Mouse (Mus musculus) mesoderm, embryonic 11.5 days (tissue): ENCODE data around the gene Heph.
"Not testable (repeated sequence)": the region's sequence is repeated elsewhere in the genome, so short reads cannot be mapped to it uniquely, and the experiment has no call there.

Source experiments
- DNase-seq: peaks from one replicate; pipeline ENCODE4 v3.0.0-alpha.2; 2012; ENCODE audit warnings: low read depth, low spot score

Heph gene

DNA sequence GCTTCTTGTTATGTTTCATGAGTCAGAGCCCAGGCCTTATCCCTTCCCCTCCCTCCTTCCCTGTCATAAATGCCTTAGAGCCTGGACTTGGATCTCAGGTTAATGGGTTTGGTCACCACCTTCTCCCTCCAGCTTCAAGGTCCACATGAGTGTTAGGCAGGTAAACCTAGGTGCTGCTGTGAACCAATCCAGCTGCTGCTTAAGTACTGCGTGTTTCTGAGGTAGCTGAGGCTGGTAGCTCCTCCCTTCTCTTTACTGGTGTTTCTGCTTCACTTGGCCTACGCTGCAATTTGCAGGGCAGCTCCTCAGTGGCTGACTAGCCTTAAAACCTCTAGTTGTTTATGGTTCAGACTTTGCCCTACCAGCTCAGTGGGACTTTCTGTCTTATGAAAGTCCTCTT, at the start of gene Heph:
Heph (plus strand) TSS at position 211 of the 400 bp plus-strand sequence.
- DNase-seq: no peak

DNA sequence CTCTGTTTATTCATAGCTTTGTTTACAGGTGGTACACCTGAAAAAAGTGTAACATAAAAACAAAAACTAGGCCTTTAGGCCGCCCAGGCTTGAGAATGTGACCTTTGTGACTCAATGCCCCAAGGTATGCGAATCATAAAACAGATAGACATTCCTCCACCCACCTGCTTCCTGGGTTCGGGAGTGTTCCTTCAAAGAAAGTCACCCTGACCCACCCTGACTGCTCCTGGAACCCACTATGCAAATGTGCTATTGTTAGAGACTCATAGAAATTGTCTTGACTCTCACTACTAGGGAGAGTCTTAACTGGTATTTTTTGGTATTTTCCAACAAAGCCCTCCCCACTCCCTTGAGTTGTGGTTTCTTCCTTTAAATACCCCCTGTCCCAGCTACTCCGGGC, 39.8 kb upstream of the Heph start:
- not testable (repeated sequence) for DNase-seq

DNA sequence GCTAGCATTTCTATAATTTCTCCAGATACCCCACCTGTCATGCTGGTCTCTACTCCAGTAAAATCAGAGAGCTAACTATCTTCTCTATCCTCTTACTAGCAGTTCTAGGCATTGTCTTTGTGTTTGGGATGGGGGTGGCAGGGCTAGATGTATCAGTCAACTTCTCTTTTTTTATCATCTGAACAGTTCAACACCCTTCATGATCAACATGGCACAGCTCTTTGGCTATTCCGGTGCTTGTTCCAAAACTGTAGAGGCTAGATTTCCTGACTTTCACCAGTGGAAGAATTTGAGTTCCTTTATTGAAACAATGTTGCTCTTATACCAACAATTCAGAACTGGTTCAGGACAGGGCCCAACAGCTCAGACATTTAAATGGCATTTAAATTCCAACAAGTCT, 38.2 kb upstream of the Heph start:
- no peak for DNase-seq

DNA sequence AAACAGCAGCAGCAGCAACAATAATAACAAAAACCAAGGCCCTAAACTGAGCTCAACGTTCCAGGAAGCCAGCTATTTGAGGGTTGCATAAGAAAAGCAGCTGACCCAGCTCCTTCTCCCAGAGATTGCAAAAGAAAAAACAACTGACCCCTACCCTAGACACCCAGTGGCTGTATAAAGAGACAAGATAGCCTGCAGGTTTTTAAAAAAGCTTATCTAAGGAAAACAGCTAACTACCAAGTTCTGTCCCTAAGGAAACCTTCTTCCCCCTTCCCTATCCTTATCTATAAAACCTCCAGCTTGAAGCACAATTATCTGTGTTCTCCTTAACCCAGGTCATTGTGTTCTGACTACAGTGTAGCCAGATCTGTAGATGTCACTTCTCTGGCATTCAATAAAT, 37.4 kb upstream of the Heph start:
- no peak for DNase-seq

DNA sequence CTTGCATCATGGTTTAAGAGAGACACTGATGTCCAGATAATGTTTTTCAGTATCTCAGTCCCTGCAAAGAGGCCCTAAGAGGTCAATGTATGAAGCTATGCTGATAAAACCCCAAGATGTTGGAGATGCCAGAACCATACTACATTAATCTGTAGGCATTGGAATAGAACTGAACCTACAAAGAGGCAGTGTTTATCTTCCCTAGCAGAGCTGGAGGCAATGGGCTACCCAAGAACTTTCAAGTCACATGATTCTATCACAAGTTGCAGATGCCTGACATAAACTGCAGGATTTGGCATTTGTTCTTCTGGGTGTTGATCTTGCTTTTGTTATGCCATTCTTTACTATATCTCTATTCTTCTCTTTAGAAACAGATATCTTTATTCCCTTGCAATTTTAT, 35.8 kb upstream of the Heph start:
- no peak for DNase-seq

DNA sequence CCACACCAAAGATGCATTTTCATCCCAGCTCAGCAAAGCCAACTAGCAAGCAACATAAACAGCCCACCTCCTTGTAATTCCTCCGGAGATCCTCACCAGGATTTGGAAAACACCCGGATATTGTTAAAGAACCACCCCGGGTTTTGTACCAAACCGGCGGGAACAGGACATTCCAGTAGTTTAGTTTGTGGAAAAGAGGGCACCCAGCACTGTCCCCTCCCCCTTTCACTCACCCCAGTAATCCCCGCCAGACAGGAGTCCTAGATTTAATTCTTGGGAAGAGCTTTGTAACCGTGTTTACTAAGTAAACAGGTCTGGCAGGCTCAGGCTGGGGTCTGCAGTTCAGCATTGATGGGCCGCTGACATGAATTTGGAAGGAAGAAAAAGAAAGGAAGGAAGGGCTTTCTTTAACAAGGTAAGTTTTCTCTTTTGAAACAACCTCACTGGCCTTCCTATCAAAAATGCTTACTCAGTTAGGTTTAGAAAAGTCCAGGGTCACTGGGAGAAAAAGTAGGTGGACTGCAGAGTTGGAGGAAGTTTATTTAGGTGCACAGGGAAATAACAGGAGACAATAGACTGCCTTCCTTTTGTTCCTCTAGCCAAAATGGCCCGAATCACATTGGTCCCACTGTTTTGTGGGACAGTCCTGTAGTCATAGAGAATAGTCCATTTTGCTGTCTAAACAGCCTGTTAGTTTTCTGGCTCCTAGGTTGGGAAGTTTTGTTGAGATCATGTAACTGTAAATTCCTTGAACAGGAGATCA, 1.2 kb downstream of the Heph start, which contains the start of gene Hsf3:
Hsf3 (minus strand) TSS at position 94 of the 763 bp plus-strand sequence.
- peak; percentile 61 for DNase-seq

DNA sequence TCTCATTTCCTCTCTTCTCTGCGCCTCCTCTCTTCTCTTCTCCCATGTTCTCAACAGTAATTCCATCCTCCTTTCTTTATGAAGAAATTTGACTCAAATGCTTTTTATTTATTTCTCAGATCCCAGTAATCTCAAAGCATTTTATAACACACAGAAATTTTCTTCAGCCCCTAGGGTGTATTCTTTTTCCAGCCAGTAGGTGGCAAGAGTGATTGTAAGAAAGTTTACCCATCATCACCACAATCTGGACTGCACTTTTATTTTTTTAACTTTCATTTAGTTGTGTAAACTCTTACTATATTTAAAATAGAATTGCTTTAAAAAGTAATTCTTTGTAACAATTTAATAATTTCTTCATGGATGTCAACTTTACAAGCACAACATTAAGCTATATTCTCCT, 46.4 kb downstream of the Heph start:
- DNase-seq: no peak
